Mouse (Mus musculus) embryonic fibroblast, embryonic 13.5 days (primary cell): Measurements from ENCODE around the gene 0610010K14Rik.

Experiments used
- CTCF ChIP-seq: IDR thresholded peaks from 2 replicates; pipeline ENCODE4 v1.5.1; 2011; ENCODE audit warnings: mild to moderate bottlenecking, control low read depth, low read length, moderate library complexity, borderline replicate concordance; ENCODE audit not compliant: insufficient read depth
- POLR2A ChIP-seq: IDR thresholded peaks from 2 replicates; pipeline ENCODE4 v1.6.1; 2011; ENCODE audit warnings: low read depth, mild to moderate bottlenecking, control low read depth, low read length, moderate library complexity

DNA sequence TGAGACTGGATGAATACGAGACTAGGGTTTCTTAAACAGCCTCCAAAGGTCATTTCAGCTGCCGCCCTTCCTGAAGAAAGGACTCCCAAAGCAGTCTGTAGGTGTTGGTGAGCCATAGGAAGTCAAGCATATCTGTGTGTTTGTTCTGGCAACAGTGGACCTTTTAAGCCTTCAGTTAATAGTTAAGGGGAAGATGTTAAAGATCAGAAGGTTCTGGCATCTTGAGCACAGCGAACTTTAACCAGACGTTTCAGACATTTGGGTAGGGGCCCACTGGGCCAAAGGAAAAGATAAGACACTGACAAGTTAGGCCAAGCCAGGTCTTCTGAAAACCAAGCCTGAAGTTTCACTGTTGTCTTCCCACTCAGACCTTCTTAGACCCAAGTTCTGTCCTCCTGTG lies 19.7 kb downstream of the 0610010K14Rik start:
- TF ChIP-seq CTCF (no peak), POLR2A (no peak)
